Mouse (Mus musculus): ENCODE measurements around the gene Cdk2ap2.

- TF ChIP-seq GATA1 (IDR thresholded peaks at IDR 0.05; ENCODE audit: low read length) (no peak), TAL1 (IDR thresholded peaks at IDR 0.05; ENCODE audit: low read length) (no peak)
These were observed 2.1 kb upstream of the Cdk2ap2 start for GRCm38 (mm10) chr19:4094774-4095303.
